Mouse (Mus musculus): ENCODE data around the gene Tgtp2.

- TF ChIP-seq CTCF (IDR thresholded peaks at IDR 0.05; ENCODE audit: low read depth) (no peak), EP300 (IDR thresholded peaks at IDR 0.05; ENCODE audit: low read depth) (no peak)
These were observed 47.0 kb upstream of the Tgtp2 start for GRCm38 (mm10) chr11:49111000-49111399.

Measured in liver, postnatal 0 days (tissue).